Mouse (Mus musculus): ENCODE measurements around the gene Slc46a1.

Gene Slc46a1

GRCm38 (mm10) chr11:78502909-78503650, 37.6 kb downstream of the Slc46a1 start, which contains the start of gene Sebox:
Sebox (plus strand) TSS chr11:78503447.
- DNase-seq (ENCODE audit: low read depth, low spot score), result no peak

GRCm38 (mm10) chr11:78505430-78505829, 39.9 kb downstream of the Slc46a1 start:
- no peak for DNase-seq (ENCODE audit: low read depth, low spot score)

DNA sequence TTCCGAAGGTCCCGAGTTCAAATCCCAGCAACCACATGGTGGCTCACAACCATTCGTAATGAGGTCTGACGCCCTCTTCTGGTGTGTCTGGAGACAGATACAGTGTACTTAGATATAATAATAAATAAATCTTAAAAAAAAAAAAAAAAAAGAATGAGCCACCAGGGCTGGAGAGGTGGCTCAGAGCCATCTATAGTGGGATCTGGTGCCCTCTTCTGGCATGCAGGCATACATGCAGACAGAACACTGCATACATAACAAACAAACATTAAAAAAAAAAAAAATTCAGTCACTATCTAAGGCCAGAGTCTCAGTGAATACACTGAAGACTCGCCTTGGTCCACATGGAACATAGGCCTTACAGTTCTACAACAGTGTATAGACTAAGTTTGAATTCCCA, 43.7 kb downstream of the Slc46a1 start:
- DNase-seq (ENCODE audit: low read depth, low spot score), result no peak

DNA sequence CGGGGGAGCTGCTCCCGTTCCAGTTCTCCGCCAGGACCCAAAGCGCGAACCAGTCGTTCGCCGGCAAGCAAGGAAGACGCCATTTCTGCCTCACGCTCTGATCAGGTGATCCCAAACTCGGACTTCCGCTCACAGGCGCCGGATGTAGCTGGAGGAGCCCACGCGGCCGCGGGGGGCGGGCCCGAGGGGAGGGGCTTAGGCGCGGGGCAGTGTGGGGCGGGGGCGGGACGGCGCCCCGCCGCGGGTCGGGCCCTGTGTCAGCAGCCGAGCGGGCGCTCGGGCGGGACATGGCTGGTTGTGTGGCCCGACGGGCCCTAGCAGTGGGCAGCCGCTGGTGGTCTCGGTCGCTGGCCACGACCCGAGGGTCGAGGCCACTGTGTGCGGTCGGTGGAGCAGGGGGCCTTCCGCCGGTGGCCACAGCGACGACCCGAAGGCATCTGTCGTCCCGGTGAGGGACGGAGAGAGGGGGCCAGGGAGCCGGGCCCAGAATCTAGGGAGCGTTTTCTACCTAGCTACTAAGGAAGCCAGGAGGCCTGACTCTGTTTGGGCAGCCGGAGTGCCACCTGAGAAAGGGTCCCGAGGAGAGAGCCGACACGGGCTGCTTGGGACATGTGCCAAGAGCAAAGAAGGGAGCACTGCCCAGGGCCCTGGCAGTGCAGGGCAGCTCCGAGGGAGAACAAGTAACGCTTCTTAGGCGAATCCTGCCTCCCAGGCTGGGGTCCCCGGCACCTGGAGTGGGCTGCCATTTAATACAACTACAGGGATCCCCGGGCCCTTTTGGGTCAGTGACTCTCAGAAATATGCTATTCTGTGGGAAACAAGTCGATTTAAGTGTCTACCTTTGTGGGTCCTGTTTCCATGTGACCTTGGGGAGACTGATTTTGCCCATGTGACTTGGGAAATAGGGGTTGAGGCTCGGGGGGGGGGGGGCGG, 46.8 kb downstream of the Slc46a1 start, which contains the start of the genes Tmem199 and Poldip2:
Gene Tmem199, minus strand, starts transcription at position 148 of the 933 bp plus-strand sequence.
Gene Poldip2, plus strand, starts transcription at position 169 of the 933 bp plus-strand sequence.
- DNase-seq (ENCODE audit: low read depth, low spot score), result peak; percentile 88

- DNase-seq (ENCODE audit: low read depth, low spot score), result no peak
Measured at GRCm38 (mm10) chr11:78513106-78513790, 47.8 kb downstream of the Slc46a1 start.

DNA sequence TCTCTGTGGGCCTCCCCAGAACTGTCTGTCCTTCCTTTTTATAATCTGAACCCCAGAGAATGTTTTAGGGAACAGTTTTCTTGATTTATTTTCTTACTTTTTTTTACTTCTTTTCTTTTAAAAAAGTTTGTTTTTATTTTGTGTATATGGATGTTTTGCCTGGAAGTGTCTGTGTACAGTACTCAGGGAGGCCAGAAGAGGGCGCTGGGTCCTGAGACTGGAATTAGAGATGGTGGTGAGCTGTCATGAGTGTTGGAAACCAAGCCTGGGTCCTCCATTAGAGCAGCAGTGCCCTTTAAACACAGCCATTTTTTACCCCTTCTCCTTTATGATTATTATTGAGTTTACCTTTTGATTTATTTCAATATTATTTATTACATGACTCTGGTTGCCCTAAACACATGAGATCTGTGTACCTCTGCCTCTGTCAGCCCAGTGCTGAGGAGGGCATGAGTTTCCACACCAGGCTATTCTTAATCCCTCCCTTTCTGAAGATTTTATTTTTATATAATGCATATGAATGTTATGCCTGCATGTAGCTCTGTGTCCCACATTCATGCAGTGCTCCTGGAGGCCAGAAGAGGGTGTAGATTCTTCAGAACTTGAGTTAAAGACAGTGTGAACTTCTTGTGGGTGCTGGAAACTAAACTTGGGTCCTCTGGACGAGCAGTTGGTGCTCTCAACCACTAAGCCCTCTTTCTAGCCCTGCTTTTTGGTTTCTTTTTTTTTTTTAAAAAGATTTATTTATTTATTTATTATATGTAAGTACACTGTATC, 50.2 kb downstream of the Slc46a1 start:
- no peak for DNase-seq (ENCODE audit: low read depth, low spot score)

GRCm38 (mm10) chr11:78518931-78519330, 53.4 kb downstream of the Slc46a1 start:
- DNase-seq (ENCODE audit: low read depth, low spot score), result no peak

All from retina, adult 2 months (tissue).